Mouse (Mus musculus) kidney, postnatal 10 days (tissue): ENCODE results near the gene Iqsec1.
A peak's percentile ranks its signal among the peaks of the same experiment; 100 is the strongest.

Experiments used
- DNase-seq: peaks from one replicate; pipeline ENCODE4 v3.0.0; 2021; ENCODE audit warnings: mixed read lengths

Iqsec1 gene

DNA sequence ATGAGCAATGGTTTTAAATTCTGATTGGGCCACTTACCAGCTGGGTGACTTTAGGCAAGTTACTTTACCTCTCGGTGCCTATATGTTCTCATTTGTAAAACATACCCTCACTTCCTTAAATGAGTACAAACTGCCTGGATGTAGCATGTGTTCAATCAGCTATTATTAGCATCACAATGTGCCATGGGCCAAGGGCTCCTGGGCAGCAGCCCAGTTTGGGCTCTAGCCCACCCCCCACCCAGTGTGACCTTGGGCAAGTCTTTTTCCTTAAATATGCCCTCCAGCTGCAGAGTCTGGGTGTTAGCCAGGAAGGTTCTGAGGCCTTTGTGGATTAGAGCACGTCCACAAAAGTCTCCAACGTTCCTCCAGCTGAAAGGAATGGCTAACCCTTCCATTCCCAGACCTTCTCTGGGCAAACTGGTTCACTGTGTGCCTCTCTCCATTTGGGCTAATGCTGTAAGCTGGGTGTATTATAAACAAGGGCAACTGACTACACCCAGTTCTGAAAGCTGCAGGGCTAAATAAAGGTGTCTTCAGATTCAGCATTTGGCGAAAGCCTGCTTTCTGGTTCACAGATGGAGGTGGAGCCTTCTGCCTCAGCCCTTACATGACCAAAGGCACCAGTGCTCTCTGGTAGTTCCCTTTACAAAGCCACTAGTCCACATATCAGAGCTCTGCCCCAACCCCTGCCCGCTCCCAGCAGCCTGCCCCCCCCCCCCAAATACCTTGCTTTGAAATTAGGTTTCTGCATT is 101.3 kb downstream of the Iqsec1 start:
- DNase-seq: no peak

DNA sequence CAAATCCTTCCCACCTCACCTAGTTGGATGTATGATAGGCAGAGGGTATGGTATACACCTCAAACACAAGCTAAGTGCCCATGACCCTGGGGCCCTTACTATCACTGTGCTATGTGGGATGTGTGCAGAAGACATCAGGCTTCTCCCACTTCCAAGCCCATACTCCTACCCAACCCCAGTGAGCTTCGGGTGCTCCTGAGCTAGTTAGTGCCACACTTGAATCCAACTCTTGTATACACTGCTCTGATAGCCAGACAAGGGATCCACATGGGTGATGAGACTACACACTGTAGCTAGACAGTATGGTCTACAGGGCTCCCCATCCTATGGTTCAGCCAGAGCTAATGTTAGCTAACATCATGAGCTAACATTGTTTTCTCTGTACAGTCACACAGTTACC is 102.9 kb downstream of the Iqsec1 start:
- DNase-seq: no peak

DNA sequence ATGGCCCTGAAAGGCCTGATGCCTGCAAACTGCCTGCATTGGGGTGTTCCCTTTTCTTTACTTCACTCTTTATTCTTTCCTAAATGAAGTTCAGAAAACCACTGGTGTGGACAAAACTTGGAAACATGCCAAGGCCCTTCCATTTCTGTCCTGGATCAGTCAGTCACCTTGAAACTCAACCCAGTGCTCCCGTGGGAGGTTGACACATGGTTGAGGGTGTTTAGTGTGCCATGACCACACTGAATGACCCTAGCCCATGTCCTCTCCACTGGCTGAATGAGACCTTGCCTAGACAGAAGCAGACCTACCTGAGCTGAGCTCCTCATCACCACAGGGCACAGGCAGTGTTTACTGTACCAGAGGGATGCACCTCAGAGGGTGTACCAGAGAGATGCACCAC is 103.9 kb downstream of the Iqsec1 start:
- DNase-seq: peak; percentile 26

DNA sequence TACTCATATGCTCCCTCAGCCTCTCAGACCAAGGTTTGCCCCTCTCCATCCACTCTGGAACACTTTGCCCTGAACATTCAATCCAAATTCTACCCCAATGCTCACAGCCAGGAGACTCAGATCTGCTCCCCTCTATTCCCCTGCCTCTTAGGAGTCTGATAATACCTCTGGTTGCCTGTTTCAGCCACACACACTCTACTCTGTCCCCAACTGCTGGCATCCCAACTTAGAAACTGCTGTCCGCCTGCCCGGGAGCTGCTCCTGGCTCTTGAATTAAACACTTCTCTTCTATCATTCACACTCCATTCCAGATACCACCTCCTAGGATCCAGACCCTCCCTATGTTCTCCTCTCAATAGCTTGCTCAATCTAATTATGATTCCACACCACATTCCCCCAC is 107.5 kb downstream of the Iqsec1 start:
- no peak for DNase-seq

DNA sequence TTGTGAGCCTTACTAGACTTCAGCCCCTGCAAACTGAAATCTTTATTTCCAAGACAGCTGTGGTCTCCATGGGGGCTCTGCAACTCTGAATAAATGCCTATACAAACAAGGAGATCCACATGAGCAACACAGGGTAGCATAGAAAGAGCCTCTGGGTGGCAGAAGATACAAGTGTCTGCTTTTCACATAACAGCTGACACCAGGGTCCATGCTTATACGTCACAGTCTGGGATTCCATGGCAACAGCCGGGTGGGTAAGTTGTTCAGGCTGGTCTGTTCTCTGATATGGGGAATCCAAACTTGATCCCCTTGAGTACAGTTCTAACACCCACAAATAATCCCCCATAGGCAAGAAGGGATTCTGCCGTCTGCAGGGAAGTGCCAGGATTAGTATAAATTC is 108.1 kb downstream of the Iqsec1 start:
- no peak for DNase-seq

DNA sequence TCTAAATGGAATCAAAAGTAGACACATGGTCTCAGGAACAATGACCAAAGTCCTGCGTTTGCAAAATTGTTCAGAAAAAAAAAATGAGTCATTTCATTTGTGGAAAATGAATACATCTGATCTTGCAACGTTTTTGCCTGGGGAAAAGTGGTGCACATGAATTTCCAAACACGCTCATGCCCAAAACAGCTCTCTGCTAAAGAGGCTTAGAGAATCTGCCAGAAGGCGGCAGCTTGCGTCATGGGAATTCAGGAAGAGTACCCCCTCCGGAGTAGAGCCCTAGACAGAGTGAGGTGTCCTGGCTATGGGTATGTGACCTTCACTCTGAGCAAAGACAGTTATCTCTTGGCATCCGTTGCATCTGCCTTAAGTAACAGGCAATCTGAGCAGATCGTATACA is 116.9 kb downstream of the Iqsec1 start:
- DNase-seq: no peak

DNA sequence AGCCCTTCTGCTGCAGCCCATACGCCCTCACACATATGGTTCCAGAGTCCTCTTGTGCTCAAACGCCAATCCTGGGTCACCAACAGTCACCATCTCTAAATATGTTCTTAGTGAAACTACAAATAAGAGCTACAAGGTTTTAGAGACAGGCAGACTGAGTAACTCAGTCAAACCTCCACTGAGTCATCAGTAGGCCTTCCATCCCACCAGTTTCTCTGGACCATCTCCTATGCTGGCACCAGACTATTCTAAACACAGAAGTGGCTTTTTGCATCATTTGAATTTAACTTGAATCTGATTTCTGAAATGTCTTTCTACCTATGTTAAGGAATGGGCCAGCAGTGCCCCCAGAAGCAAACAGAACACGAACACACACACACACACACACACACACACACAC is 120.5 kb downstream of the Iqsec1 start:
- no peak for DNase-seq

DNA sequence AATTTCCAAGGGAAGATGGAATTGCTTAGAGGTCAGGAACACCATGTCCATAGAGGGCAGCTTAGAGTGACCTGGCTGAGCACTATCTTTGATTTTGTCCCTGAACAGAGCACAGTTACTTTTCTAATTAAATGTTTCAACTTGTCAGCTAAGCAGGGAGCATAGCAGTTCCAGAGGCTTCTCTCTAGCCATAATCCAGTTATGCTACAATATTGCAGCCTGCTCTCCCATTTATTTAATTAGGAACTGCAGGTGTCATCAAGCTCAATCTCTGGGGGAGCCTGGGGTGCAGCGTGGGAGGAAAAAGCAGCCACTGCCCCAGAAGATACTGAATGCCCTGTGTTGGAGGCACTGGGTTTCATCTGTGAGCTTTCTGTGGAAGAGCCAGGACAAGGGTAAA is 127.1 kb downstream of the Iqsec1 start:
- DNase-seq: no peak

DNA sequence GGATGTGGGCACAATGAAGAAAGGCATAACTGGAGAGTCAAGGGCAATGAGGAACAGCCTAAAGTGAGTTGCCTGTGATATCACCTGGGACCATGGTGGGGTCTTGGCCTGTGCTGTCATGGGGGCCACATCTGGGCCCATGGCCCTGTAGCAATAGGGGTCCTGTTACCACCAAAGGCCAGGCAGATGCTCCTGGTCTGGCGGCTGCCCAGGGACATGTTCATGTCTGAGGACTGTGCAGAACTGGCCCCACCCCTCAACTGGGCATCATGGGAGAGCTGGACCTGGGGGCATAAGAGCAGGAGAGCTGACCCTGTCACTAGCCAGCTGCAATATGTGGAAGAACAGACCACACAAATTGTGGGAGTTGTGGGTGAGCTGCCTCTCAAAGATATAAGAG is 130.6 kb downstream of the Iqsec1 start:
- DNase-seq: no peak

DNA sequence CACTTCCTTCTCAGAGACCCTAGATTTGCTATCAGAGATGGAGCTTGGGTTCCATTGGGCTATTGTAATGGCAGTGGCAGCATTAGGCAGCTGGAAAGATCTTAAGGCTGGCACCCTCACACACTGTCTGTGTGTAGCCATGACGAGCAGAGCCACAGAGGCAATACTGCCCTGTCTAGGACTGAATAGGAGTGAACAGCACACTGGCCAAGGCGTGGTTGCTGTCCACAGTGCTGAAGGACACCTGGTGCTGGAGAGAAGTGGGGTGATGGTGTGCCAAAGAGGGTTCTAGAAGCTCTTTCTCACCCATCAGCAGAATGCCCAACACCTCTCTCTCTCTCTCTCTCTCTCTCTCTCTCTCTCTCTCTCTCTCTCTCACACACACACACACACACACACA is 136.1 kb downstream of the Iqsec1 start:
- DNase-seq: peak; percentile 66

DNA sequence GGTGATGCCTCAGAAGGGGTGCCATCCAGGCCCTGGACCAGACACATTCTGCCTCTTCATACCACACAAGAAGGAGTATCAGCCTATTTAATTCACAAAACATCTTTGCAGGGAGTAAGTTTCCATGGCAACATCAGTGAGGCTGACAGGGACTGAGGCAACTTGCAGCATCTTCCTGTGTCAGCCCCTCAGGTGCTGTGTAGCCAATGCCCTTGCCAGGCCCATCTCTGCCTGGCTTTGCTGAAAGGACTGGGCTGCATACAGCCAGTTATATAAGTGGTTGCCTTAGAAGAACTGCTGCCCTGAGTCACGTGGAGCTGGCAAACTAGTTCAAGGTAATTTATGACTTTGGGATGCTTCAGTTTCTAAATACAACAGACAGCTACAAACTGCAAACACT is 140.4 kb downstream of the Iqsec1 start:
- DNase-seq: no peak

DNA sequence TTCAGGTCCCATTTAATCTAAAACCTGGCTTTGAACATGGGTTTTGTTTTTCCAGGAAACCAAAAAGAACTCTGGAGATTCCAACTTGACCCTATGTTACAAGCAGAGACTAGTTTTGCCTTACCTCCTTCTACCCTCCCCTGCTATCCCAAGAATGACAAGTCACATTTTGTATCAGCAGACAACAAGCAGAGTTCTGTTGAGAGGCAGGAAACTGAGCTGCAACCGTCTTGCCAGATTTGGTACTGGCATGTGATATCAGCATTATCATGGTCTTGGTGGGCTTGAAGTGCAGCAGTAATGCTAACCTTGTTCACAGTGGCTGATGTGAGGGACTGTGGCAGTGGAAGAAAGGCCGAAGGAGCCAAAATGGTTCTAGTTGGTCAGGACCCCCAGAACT is 141.0 kb downstream of the Iqsec1 start:
- no peak for DNase-seq

DNA sequence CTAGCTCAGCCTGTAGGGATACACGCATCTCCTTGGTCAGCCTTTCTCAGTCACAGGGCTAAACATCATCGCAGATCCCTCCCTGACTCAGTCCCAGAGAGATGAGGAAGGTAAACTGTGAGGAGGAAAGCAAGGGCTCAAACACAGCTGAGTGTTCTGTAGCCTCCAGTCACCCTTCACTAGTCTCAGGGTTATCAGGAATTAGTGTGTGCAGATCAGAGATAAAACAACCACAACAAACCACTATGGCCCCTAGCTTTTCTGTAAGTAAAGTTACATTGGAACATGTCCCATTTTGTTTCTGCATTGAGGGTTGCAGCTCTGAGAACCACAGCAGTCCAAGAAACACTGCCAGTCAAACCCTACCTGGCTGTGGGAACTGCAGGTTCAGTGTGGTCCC is 148.5 kb downstream of the Iqsec1 start:
- no peak for DNase-seq

DNA sequence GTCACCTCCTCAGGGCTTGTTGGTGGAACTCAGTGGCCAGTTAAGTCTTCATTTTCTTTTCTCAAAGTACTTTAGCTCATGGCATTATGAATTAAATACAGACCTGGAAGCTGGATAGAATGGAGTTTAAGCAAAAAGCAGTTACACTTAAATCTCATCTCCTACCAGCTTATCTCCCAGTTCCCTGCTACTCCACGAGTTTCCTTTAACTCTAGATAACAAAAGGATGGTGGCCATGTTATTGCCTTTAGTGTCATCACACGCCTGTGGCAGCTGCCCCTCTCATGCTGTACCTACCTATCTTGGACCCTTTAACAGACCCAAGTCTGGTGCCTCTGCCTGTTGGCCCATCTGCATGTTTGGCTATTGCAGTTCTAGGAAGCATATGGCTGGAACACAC is 151.7 kb downstream of the Iqsec1 start:
- DNase-seq: no peak

DNA sequence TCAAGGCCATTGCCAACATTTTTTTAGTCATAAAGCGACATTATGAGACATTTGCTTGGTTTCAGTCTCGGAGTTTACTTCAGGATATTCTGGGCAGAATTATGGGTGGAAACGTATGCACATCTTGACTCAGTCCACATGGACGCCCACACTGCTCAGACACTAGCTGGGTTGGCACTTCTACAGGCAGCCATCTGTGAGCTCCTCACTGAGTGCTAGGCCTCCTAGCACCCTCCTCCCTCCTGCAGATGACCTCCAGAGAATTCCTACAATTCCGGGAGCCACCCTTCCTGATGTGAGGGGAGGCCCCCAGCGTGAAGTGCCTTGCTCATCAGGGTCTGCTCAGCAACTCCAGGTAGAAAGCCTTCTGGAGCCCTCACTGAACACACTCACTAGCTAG is 158.9 kb downstream of the Iqsec1 start:
- DNase-seq: no peak

DNA sequence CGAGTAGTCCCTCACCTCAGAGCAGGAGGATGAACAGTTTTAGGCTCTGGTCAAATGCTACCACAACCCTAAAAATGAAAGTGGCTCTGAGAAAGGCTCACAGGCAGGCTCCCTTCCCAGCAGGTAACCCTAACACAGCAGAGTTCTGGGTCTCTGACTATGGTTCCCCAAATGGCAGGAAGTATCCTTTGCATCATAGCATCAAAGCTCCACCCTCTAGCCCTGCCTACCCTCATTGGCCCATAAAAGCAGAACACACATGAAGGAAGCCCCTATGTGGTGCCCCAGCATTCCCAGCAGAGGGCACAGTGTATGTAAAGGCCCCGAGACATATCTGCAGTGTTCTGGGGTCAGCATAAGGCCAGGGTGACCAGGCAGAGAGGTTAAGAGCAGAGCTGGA is 163.4 kb downstream of the Iqsec1 start:
- DNase-seq: no peak

DNA sequence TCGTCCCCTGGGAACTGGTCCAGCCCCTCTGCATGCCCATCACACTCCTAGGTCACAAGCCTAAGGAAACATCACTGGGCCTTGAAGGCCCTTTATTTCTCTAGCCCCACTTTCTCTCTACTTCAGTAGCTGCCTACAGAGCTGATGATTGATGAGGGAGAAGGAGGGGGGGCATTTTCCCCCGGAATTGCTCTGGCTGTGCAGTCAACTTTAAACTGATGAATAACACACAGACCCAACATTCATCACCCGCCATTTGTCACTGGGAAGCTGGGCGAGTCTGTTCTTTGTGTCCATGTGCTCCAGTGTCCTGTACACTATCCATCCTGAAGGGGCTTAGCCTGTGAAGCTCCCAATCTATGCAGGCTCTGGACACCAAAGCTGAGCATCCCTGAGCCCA is 165.2 kb downstream of the Iqsec1 start:
- DNase-seq: peak; percentile 25

DNA sequence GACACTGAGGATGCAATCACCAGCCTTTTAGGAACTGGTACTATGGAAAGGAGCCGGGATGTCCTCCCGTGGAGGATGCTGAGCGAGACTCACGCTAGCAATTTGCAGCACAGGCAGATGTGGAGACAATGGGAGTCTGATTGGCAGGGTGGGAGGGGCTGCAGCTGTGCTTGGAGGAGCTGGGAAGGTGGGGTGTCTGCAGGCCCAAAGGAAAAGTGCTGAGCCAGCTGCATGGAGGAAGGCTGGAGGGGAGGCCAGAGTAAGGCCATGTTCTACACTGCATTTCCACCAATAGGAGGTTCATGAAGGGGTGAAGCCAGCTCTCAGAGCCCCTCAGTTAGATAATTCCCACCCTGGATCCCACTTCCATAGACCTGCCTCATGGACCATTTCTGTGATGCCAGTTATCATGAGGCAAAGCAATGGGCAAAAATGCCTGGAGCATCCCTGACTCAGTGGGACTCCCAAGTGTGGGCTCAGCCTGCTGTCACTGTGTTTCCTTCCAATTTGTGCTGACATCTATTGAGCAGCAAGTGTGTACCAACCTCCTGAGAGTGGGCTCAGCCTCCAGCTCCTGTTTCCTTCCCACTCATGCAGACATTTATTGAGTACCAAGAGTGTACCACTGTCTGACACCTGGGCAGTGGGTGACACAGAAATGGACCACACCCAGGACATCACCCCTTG is 166.4 kb downstream of the Iqsec1 start:
- DNase-seq: no peak

DNA sequence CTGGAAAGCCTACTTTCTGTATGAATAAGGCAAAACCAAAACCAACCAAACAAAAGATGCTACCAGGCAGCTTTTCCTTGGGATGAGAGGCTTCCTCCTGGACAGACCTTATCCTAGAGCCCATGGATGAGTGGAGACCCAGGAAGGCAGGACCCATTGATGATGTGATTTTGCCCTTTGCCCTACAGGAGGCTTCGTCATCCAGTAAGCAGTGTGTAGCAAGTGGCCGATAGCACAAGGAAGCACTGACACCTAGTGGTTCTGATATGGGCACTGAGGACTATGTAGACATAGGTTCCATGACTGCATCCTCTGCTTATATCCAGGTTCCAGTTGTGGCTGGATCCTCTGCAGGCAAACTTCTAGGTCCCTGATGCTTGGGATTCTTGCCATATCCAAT is 168.6 kb downstream of the Iqsec1 start:
- DNase-seq: peak; percentile 15

DNA sequence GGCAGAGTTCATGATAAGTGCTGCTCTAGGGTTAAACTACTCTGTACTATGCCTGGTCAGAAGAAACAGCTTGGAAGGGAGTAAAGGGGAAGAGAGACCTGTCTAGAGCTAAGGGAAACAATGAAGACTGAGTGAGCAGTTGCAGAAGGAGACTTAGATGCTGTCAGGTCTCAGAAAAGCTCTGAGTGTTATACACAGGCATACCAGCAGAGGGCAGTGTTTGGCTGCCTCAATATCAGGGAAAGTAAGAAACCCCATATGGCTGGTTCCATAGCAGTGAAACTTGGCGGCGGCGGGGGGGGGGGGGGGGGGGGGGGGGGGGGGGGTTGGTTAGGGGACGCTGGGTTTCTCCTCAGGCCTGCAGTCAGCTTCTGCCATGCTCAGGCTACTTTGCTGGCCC is 169.5 kb downstream of the Iqsec1 start:
- DNase-seq: peak; percentile 79

DNA sequence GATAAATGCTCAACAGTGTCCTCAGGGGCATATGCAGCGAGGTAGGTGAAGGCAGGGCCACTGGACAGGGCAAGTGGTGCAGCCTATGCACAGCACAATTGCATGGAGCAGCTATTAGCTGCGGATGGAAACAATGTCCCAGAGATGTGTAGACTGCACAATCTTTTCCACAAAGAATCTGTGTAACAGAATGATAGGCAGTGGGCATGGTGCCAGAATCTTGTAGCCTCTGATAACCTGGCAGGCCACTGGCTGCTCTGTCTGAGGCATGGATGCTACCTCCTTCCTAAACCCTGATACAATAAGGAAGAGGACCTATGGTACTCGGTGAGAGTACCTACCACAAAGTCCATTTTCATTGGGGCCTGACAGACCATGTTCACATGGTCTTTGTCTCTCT is 171.9 kb downstream of the Iqsec1 start:
- DNase-seq: no peak

DNA sequence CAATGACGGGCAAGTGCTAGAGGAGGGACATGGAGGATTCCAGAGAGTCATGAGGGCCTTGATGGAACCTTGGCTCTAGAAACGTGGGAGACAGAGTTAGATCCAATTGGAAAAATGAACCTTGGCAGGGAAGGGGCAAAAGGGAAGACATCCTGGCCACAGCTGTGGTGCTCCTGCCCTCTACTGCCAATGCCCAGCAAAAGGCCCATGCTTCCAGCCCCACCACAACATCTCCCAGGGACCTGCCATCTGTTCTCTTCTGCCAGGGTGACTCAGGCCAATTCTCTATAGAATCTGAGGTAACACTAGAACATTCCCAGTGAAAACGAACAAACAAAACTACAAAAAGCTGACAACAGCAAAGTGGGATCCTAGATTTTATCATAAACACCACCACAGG is 173.1 kb downstream of the Iqsec1 start:
- DNase-seq: no peak

DNA sequence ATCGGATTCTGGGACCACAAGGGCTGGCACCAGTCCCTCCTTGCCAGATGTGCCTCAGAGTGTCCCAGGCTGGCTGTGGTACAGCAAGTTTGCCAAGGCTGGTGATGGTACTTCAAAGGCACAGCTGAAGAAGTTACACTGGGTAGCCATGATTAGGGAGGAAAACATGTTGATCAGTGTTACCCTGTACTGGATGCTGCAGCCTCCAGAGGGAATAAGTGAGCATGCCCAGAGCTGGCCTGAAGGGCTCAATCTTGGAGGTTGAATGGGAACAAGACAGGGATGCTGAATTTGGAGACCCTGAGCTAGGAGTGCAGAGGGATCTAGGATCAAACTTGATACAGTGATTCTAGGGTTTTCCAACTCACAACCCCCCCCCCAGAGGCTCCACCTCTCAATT is 175.0 kb downstream of the Iqsec1 start:
- DNase-seq: no peak

DNA sequence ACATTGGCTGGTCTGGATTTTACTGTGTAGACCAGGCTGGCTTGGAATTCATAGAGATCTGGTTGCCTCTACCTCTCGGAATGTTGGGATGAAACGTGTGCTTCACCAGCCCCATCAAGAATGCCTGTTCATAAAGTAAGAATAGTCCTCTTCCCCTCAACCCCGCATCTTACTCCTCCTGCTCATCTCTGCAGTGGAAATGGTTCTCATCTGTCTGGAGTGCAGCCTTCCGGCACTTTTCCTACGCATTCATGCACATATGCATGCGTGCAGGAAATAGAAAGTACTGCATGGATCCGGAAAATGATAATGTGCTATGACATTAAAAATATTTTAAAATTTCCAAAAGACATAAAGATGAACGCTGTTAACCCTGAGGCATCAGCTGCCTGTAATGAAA is 175.9 kb downstream of the Iqsec1 start:
- DNase-seq: no peak

DNA sequence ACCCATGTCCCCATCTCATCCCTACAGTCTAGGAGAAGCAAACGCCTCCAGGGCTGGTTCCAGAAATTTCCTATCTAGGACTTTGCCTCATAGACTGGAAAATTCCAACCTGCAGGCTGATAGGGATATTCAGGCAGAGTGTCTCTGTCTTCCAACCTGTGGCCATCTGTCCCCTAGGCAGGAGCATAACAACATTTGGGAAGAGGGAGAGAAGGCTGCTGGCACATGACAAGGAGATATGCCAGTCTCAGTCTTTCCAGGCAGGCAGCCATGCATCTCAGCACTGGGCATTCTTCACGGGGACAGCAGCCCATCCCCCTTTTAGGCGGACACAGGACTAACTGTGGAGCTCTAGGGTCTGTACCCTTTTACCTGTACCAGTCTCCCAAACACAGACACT is 176.4 kb downstream of the Iqsec1 start:
- no peak for DNase-seq
